Mouse (Mus musculus): ENCODE measurements around the gene Ankub1. TPM values are rescaled to one million over a fixed set of nuclear protein-coding genes. Genes with fewer than 3 reads are reported as not detected.

Ankub1 gene
- polyA plus RNA-seq (2012; rRNA removed), result 0.02 TPM in 1 of 2 replicates, not detected in the other

GRCm38 (mm10) chr3:57692719-57693118, at the start of gene Ankub1:
Gene Ankub1, minus strand, starts transcription at chr3:57692799.

GRCm38 (mm10) chr3:57735511-57736370, 43.1 kb upstream of the Ankub1 start, which contains the start of gene Rnf13:
Gene Rnf13, plus strand, starts transcription at chr3:57736062.

GRCm38 (mm10) chr3:57651231-57651864, 41.3 kb downstream of the Ankub1 start, which contains the start of gene Commd2:
Gene Commd2, minus strand, starts transcription at chr3:57651715.

Other genes starting within 250 kb of the Ankub1 start
- gene Wwtr1, start 116.9 kb downstream of the Ankub1 start, polyA plus RNA-seq (2012; rRNA removed), result 21.8 and 29.6 TPM in 2 replicates
- 42.8 and 63.5 TPM in 2 replicates for gene Commd2, start 41.1 kb downstream of the Ankub1 start, polyA plus RNA-seq (2012; rRNA removed)
- 22.6 and 31.1 TPM in 2 replicates for gene Rnf13, start 43.3 kb upstream of the Ankub1 start, polyA plus RNA-seq (2012; rRNA removed)
- 127 and 200 TPM in 2 replicates for gene Pfn2, start 155.3 kb upstream of the Ankub1 start, polyA plus RNA-seq (2012; rRNA removed)